Mouse (Mus musculus): ENCODE measurements around the gene Mapkapk3. TPM values are rescaled to one million over a fixed set of nuclear protein-coding genes. Genes with fewer than 3 reads are reported as not detected.

Gene Mapkapk3
- 68.0 TPM for total RNA-seq (2023)

DNA sequence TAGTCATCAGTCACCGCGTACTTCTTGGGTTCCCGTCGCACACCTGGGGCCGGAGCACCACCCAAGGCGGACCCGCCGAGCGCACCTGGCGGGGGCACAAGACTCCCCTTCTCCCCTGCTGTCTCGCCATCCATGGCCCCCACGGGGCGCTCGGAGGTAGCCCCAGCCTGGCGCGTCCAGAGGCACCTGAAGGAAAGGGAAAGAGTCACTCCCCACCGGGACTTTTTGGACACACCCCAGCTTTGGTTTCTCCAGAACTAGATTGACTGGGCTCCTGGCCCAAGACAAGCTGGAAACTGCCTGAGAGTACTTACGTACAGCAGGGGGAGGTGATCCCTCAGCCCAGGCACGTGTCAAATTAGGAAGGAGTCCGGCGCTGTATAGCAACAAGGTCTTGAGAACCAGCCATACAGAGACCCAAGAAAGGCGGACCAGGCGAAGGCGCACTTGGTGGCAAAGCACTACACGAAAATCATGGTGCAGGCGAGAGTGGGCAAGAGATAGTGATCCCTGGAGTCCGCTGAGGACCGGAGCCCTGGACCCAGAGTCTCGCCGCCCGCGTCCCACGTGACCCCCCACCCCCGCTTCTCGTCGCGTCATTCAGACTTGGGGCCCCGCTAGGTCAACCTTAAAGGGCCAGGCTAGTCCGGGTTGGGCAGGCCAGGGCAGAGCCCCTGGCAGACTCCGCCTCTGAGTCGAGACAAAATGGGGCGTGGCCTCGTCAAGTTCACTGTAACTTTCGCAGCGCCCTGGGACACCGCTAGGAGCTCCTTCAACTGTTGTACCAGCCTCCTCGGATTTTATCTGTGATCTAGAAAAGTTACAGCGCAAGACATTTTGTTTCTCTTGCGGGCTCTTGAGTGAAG is at the start of gene Mapkapk3:
TSS of gene Mapkapk3 (minus strand) at position 667 of the 866 bp plus-strand sequence.

DNA sequence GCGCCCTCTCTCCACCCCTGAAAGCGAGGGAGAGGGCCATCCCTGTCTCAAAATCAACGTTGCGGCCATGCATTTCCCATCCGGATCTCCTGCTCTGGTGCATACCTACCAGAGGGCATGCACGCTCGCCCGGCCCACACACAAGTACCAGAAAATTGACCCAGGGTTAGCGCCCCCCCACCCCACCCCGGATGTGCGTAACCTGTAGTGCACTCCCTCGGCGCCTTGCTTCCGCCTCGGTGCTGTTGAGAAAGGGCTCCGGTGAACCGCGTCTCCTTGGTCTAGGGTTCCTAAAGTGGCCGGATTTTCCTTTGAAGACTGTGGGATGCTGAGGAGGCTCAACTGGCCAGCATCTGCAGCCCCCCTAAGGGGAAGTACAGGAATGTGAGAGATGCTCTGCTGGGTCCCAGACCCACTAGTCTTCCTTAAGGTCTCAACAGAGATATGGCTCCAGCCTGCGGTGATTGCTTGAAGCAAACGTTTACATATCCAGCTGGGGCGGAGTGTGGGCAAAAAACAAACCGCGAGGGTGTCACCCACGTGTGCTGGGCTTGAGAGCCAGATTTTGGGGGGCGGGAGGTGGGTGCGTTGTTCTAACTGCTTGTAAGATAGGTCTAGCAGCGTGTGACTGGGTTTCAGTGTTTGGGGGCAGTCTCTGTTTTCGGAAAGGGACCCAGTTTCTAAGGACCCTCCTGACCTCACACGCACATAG is 48.7 kb upstream of the Mapkapk3 start, which contains the start of gene Hemk1:
TSS of gene Hemk1 (minus strand) at position 179 of the 712 bp plus-strand sequence.

DNA sequence AAGGTAGTCTGAATTCAATTTTAAA is 6.2 kb upstream of the Mapkapk3 start, which contains the start of gene Cish:
TSS of gene Cish (plus strand) at position 11 of the 25 bp plus-strand sequence.

DNA sequence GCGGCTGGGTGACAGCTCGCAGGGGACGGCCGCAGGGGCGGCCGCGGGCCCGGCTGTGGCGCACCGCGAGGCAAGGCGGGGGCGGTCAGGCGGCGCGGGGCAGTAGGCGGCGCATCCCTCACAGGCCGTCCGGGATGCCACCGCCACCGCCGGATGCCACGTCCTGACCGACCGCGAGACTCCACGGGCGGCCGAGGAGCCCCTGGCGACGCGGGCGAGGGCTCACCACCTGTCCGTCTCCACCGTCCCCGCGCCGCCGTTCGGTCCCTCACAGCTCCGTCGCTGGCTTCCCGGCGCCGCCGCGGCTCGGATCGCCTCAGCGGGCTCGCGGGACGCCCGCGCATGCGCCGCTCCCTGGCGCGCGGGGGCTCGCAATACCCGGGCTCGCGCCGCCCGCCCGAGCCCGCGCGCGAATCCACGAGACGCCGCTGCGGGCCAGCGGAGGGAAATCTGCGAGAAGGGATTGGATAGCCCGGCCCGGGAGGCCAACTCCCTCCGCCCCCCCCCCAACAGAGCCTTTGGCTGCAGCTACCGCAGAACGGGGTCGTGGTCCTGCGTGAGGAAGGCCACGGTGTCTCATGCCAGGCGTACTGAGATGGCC is 58.0 kb downstream of the Mapkapk3 start, which contains the start of gene Dock3:
TSS of gene Dock3 (minus strand) at position 371 of the 601 bp plus-strand sequence.

Other genes with a start within 250 kb of the Mapkapk3 start
- not detected for gene Dock3, start 58.0 kb downstream of the Mapkapk3 start, total RNA-seq (2023)
- 34.2 TPM for gene Cish, start 6.1 kb upstream of the Mapkapk3 start, total RNA-seq (2023)
- gene Hemk1, start 48.5 kb upstream of the Mapkapk3 start, total RNA-seq (2023), result 10.0 TPM
- gene 6430571L13Rik, start 50.7 kb upstream of the Mapkapk3 start, total RNA-seq (2023), result 0.65 TPM
- 3.4 TPM for gene Cacna2d2, start 109.7 kb upstream of the Mapkapk3 start, total RNA-seq (2023)
- 28.2 TPM for gene Tmem115, start 244.1 kb upstream of the Mapkapk3 start, total RNA-seq (2023)